Mouse (Mus musculus): ENCODE measurements at regions not wholly inside any gene's neighbourhood (a gene's known extent, or its start where the extent isn't known, plus 50 kb on each side); places are given as distances from the start of the nearest gene placed in this dataset.
A peak's percentile ranks its signal among the peaks of the same experiment; 100 is the strongest.

GRCm38 (mm10) chr14:120102010-120102748, 59.9 kb upstream of the Oxgr1 start:
- DNase-seq (ENCODE audit: low spot score in 2 of 2): no peak

GRCm38 (mm10) chr14:120102749-120103142, 60.5 kb upstream of the Oxgr1 start:
- DNase-seq (ENCODE audit: low spot score in 2 of 2): no peak

- DNase-seq (ENCODE audit: low spot score in 2 of 2): no peak
These were observed 67.6 kb upstream of the Oxgr1 start for GRCm38 (mm10) chr14:120109846-120110245.

GRCm38 (mm10) chr14:120113316-120113715, 71.1 kb upstream of the Oxgr1 start:
- no peak for DNase-seq (ENCODE audit: low spot score in 2 of 2)

DNA sequence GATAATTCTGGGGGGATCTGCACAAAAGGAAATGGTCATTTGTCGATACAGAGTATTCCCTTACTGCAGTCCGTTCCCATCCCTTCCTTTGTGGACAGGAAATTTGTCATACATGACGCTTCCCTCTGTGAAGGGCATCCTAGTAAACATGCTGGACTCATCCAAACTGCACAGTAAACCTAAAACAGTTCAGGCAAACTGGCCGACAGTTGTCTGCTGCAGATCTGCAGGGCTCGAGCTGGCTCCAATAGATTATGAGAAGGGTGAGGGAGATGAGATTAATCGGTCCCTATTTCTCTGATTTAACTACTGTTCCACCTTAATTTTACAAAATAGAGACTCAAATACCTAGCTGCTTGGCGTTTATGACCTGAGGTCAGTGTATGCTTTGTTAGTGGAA, 76.3 kb upstream of the Oxgr1 start:
- no peak for DNase-seq (ENCODE audit: low spot score in 2 of 2)

GRCm38 (mm10) chr14:120119094-120119501, 76.9 kb upstream of the Oxgr1 start:
- peak; percentile 69 to 76 for DNase-seq (ENCODE audit: low spot score in 2 of 2)

GRCm38 (mm10) chr14:120119506-120119905, 77.3 kb upstream of the Oxgr1 start:
- no peak for DNase-seq (ENCODE audit: low spot score in 2 of 2)

DNA sequence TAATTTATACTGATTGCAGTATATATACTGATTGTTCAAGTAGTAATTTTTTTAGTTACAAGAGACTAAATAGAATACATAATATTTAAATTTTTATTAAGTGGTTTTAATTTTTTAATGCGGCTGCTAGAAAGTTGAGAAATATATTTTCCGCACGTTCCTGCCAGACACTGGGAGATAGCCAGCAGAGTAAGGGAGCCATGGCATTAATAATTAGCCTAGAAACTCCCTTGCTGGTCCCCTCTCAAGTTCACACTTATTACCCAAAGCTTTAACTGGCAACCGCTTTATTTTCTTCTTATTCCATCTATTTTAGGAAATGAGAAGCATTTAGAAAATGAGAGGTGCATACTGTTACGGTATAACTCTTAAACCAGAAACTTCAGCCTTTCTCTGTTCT, 78.0 kb upstream of the Oxgr1 start:
- no peak for DNase-seq (ENCODE audit: low spot score in 2 of 2)

- DNase-seq (ENCODE audit: low spot score in 2 of 2): no peak
These were observed 83.1 kb upstream of the Oxgr1 start for GRCm38 (mm10) chr14:120125315-120125714.

DNA sequence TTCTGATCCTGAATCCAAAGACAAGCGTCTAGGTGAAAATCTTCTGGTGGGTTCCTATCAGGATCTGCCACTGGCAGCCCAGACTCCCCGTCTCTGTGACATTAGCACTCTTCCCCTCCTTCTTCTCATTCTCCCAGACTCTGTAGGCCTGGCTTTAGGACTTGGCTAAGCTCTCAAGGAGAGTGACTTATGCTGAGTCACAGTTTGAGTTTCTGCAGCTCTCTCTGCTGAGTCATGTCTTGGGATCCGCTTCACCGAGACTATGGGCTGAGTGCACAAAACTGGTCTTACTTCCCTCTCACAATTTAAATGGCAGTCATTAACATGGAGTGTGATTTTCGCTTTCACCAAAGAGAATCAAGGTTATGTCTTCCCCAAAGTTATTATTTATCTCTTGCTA, 85.2 kb upstream of the Oxgr1 start:
- no peak for DNase-seq (ENCODE audit: low spot score in 2 of 2)

GRCm38 (mm10) chr14:120134346-120135008, 92.2 kb upstream of the Oxgr1 start:
- DNase-seq (ENCODE audit: low spot score in 2 of 2): no peak

DNA sequence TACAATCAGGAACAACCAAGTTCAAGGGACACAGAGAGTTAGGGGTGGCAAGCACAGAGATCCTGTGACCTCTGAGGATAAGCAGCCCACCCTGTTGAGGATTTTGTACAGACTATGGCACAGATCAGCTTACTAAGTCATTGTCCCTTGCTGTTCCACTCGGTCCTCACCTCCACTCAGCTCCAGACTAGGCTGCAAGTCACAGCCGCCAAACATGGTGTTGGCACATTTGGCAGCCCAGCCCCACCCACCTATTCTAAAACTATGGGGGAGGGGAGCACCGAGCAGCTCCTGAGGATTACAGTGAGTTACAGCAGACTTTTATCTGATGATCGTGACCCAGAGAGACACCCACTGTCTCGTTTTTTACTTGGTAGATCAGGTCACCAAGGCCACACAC, 93.0 kb upstream of the Oxgr1 start:
- no peak for DNase-seq (ENCODE audit: low spot score in 2 of 2)

- no peak for DNase-seq (ENCODE audit: low spot score in 2 of 2)
These were observed 94.5 kb upstream of the Oxgr1 start for GRCm38 (mm10) chr14:120136736-120137135.

DNA sequence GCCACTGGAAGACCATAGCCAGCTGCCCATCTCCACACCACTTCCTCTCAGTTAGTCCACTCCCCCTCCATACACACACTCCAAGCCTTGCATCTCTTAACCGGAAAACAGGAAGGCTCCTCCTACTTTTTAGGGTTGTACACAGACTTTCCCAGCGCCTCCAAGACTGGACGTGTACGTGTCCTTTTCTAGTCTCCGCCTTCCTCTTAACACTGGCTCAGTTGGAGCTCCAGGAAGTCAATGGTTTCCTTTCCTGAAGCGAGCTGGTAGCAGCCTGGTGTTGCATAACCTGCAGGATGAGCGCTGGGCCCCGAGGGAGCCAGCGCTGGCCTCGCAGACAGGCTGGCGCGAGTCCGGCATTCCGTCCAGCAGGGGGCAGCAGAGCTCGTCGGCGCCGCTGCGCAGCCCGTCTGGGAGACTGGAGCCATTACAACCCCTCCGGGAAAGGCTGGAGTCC, 95.5 kb upstream of the Oxgr1 start:
- DNase-seq (ENCODE audit: low spot score in 2 of 2): peak; percentile 93 to 94

GRCm38 (mm10) chr14:120138546-120138945, 96.3 kb upstream of the Oxgr1 start:
- no peak for DNase-seq (ENCODE audit: low spot score in 2 of 2)

DNA sequence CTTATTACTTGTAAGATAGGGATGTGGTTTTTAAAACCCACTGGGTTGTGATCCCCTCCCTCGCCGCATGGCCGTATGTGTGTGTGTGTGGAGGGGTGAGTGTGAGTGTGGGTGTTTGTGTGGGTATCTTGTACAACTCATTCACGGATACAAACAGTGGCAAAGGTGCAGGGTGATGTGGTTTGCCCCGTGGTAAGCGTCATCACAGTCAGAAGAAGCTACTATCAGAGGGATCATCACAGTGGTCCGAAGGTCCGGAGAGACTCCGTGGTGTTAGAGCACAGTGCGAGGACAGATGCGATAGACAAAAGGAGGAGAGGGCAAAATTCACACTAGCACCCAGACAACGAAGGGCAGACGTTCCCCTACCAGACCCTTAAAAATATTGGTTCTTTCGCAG, 97.0 kb upstream of the Oxgr1 start:
- no peak for DNase-seq (ENCODE audit: low spot score in 2 of 2)

DNA sequence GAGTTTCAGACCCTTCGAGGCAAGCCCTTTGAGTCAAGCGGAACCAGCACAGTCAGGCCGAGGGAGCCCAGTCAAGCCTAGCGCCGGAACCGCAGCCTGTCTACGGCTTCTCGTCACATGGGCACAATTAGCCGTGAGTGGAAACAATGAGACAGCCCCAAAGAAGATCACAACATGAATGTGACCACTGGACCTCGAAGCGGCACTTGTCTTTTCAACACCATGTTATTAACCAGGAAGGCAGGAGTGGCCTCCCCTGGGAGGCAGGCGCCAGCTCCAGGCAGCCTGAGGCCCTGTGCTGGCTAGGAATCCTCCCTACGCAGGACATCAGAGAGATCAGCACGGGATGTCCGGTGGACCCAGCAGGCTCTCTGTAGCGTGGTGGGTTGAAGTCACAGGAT, 97.4 kb upstream of the Oxgr1 start:
- DNase-seq (ENCODE audit: low spot score in 2 of 2): no peak

- no peak for DNase-seq (ENCODE audit: low spot score in 2 of 2)
These were observed 98.0 kb upstream of the Oxgr1 start for GRCm38 (mm10) chr14:120140211-120140610.

GRCm38 (mm10) chr14:120140791-120141747, 98.8 kb upstream of the Oxgr1 start:
- no peak for DNase-seq (ENCODE audit: low spot score in 2 of 2)

DNA sequence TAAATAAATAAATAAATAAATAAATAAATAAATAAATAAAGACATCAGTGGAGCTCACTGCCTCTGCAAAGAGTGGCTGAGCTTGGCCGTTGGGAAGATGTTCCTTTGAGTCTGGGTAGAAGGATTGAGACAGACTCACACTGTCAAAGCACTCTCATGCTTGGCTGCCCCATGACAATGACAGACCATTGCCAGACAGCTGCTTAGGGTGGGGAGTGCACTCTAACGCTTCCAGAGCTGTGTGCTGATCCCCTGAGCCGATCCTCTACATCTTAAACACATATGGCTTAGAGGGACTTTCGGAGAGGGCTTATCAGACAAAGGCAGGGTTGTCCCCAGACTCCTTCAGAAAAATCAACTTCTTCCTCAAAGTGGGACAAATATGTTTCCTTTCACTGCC, 100.0 kb upstream of the Oxgr1 start:
- DNase-seq (ENCODE audit: low spot score in 2 of 2): no peak

- no peak for DNase-seq (ENCODE audit: low spot score in 2 of 2)
These were observed 102.2 kb upstream of the Oxgr1 start for GRCm38 (mm10) chr14:120144451-120144850.

DNA sequence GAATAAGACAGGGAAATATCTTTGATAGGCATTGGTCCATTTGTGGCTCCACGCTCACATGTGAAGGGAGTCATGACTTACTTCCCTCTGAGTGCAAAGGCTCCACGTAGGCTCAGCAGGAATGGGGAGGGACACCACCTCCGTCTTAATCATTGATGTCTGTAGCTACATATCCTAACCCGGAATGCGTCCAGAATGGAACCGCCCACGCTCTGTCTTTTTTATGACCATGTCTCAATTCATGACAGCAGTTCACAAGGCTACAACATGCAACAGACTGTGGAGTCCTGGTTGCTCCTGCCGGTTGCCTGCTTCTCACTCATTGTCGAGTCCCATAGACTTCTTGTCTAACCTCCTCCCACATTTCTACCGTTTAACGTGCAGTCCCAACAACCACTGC, 104.1 kb upstream of the Oxgr1 start:
- no peak for DNase-seq (ENCODE audit: low spot score in 2 of 2)

Data from heart, adult 9 months (tissue).